Mouse (Mus musculus): ENCODE measurements around the gene Plppr3.

DNA sequence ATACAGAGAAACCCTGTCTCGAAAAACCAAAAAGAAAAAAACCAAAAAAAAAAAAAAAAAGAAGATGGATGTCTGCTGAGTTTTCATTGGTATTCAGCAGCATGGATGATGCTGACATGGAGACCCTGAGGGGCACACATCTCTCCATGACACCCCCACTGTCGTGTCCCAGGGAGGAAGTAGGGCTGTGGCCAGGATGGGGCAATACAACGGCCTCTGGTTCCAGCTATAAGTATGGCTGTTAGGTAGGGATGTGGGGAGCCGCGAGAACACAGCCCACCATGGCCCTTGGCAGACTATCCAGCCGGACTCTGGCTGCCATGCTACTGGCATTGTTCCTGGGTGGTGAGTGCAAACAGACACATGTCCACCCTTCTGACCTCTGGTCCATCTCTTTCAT, 11.6 kb upstream of the Plppr3 start, which contains the start of gene Elane:
- TF ChIP-seq POLR2A (IDR thresholded peaks at IDR 0.05; ENCODE audit: insufficient read length, low read depth), result no peak
- no peak for TF ChIP-seq CEBPB (IDR thresholded peaks at IDR 0.05; ENCODE audit: insufficient read depth, poor library complexity, severe bottlenecking)
- no peak for TF ChIP-seq REST (IDR thresholded peaks at IDR 0.05; ENCODE audit: insufficient read depth, insufficient read length)
- TF ChIP-seq POLR2AphosphoS2 (IDR thresholded peaks at IDR 0.05; ENCODE audit: insufficient read length, low read depth), result no peak

Data from myocyte (in vitro differentiated cells).